Mouse (Mus musculus): Measurements from ENCODE around the gene Arid3a.

The Arid3a gene

GRCm38 (mm10) chr10:79928030-79928694 lies 1.3 kb downstream of the Arid3a start:
- DNase-seq: peak; percentile 60

GRCm38 (mm10) chr10:79928907-79929701 lies 2.3 kb downstream of the Arid3a start:
- no peak for DNase-seq

GRCm38 (mm10) chr10:79929967-79930825 lies 3.4 kb downstream of the Arid3a start:
- no peak for DNase-seq

- DNase-seq: no peak
Observed at GRCm38 (mm10) chr10:79930826-79931186, 4.0 kb downstream of the Arid3a start.

- no peak for DNase-seq
Observed at GRCm38 (mm10) chr10:79931797-79932196, 5.0 kb downstream of the Arid3a start.

GRCm38 (mm10) chr10:79932736-79933135 lies 5.9 kb downstream of the Arid3a start:
- no peak for DNase-seq

- no peak for DNase-seq
Observed at GRCm38 (mm10) chr10:79933145-79933679, 6.4 kb downstream of the Arid3a start.

- no peak for DNase-seq
Observed at GRCm38 (mm10) chr10:79933861-79934260, 7.0 kb downstream of the Arid3a start.

- DNase-seq: no peak
Observed at GRCm38 (mm10) chr10:79934272-79934721, 7.5 kb downstream of the Arid3a start.

GRCm38 (mm10) chr10:79934794-79935569 lies 8.1 kb downstream of the Arid3a start:
- no peak for DNase-seq

- DNase-seq: no peak
Observed at GRCm38 (mm10) chr10:79936284-79936910, 9.6 kb downstream of the Arid3a start.

GRCm38 (mm10) chr10:79936911-79937441 lies 10.1 kb downstream of the Arid3a start:
- DNase-seq: no peak

GRCm38 (mm10) chr10:79937775-79938526 lies 11.1 kb downstream of the Arid3a start:
- no peak for DNase-seq

- peak; percentile 42 for DNase-seq
Observed at GRCm38 (mm10) chr10:79940749-79941148, 13.9 kb downstream of the Arid3a start.

- DNase-seq: no peak
Observed at GRCm38 (mm10) chr10:79942988-79943387, 16.1 kb downstream of the Arid3a start.

- DNase-seq: no peak
Observed at GRCm38 (mm10) chr10:79943471-79943901, 16.6 kb downstream of the Arid3a start.

- no peak for DNase-seq
Observed at GRCm38 (mm10) chr10:79945507-79946234, 18.8 kb downstream of the Arid3a start.

GRCm38 (mm10) chr10:79946752-79947322 lies 20.0 kb downstream of the Arid3a start:
- peak; percentile 70 for DNase-seq

GRCm38 (mm10) chr10:79947502-79947901 lies 20.7 kb downstream of the Arid3a start:
- no peak for DNase-seq

Data from liver (tissue).